Mouse (Mus musculus) megakaryocyte, embryonic 14.5 days (primary cell): ENCODE results near the gene Dio1.

ENCODE experiments used
- FLI1 ChIP-seq: IDR thresholded peaks from 2 replicates; pipeline ENCODE4 v1.6.1; 2012; ENCODE audit warnings: low read length, inconsistent platforms, mixed read lengths
- GATA1 ChIP-seq: IDR thresholded peaks from 3 replicates; pipeline ENCODE4 v1.6.1; 2012; ENCODE audit warnings: mixed read lengths, low read length, inconsistent platforms, borderline replicate concordance

GRCm38 (mm10) chr4:107300902-107301555, 5.9 kb downstream of the Dio1 start:
- TF ChIP-seq GATA1 (no peak; the same call in 2 of the 3 replicates), FLI1 (no peak)
